7 mouse cellular contexts compared by ENCODE assay signal in the genomic region with DNA sequence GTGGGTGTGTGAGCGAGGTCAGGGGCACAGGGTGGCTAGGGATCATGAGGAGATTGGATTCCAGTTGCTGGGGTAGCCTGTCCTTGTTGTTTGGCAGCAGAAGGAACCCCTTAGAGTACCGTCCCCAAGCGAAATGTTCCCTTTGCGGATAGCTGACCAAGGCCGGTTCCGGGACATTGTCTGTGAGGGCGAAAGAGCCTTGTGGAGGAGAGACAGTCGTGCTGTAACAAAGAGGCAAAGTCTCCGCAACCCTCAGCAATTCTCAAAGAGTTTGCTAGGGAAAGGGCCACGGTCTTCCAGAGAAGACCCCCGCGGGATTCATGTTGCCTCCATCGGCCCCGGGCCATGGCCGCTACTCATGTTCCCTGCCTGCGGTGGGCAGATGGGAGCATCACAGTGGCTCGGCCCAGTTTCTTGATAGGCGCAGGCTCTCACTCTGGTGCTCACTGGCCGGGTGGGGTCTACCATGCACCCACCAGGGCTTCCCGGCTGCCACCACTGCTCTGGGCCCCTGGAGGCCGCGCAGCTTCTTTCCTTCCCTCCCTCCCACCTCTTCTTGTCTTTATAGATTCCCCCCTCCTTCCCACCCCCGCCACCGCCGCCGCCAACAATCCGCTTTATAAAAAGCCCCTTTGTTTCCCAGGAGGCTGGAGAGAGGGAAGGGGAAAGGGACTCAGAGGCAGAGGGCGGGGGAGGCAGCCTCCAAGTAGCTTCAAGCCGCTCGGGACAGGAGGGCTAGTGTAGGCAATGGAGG. TPM values are rescaled to one million over a fixed set of nuclear protein-coding genes. Genes with fewer than 3 reads are reported as not detected.
DNase-seq lines count a peak whose midpoint lies in the region; ATAC-seq lines count a peak whose summit lies in the region.

No protein-coding gene starts in this region.

- DNase-seq in Muller cell, postnatal 12 days (ENCODE audit: inconsistent ontology term), result peak; percentile 75
- peak; percentile 24 for DNase-seq in adrenal gland, postnatal 14 days
- peak; percentile 56 for DNase-seq in forebrain, embryonic 10.5 days (ENCODE audit: extremely low spot score, low spot score)
- peak; percentile 31 for DNase-seq in heart, postnatal 4 days
- DNase-seq in left cerebral cortex, postnatal 10 days (ENCODE audit: extremely low spot score in 1 of 2, low spot score in 2 of 2), result peak; percentile 4 to 37
- peak; percentile 16 for DNase-seq in testis, postnatal 14 days (ENCODE audit: low spot score)

- intact Hi-C loops in left cerebral cortex, postnatal 10 days (cut with DNase I), result loop anchor here (2.0 to 5.0 kb wide), 2 partner anchors 259 to 336 kb away; no protein-coding TSS in a partner anchor

- H3K4me2 ChIP-seq in midbrain, embryonic 12.5 days (replicated peaks), result peak overlapping the region; percentile 61

- no peaks in the 10 kb centered on the region for H3K9me3 ChIP-seq in forebrain, embryonic 10.5 days
- H3K9me3 ChIP-seq in midbrain, embryonic 12.5 days, result no peaks in the 10 kb centered on the region

- H3K4me3 ChIP-seq in forebrain, embryonic 10.5 days, result peak overlapping the region; percentile 60
- H3K4me3 ChIP-seq in midbrain, embryonic 12.5 days, result peak overlapping the region; percentile 54

- peaks cover 74% of the 10 kb centered on the region for H3K27me3 ChIP-seq in forebrain, embryonic 10.5 days (ENCODE audit: poor library complexity, severe bottlenecking)
- no peaks in the 10 kb centered on the region; the same call in 1 of the 2 replicates for H3K27me3 ChIP-seq in midbrain, embryonic 12.5 days

- peak overlapping the region; percentile 60 for H3K9ac ChIP-seq in midbrain, embryonic 12.5 days (replicated peaks)

- no peaks in the 10 kb centered on the region for H3K36me3 ChIP-seq in forebrain, embryonic 10.5 days (replicated peaks)
- no peaks in the 10 kb centered on the region for H3K36me3 ChIP-seq in midbrain, embryonic 12.5 days

- peak; percentile 86 for ATAC-seq in midbrain, embryonic 12.5 days (ENCODE audit: low FRiP score, low read depth)

- H3K4me1 ChIP-seq in forebrain, embryonic 10.5 days, result peaks cover 32% of the 10 kb centered on the region
- peaks cover 9% of the 10 kb centered on the region; the same call in 1 of the 2 replicates for H3K4me1 ChIP-seq in midbrain, embryonic 12.5 days

- WGBS in forebrain, embryonic 10.5 days, result 18% methylated on average over 30 of the region's 30 CpGs
- 16% methylated on average over 28 of the region's 30 CpGs for WGBS in midbrain, embryonic 12.5 days

- H3K27ac ChIP-seq in forebrain, embryonic 10.5 days, result peak overlapping the region; percentile 89
- H3K27ac ChIP-seq in midbrain, embryonic 12.5 days (replicated peaks), result peak overlapping the region; percentile 86

RNA-seq across cellular contexts. Expression of a gene that starts 1.5 kb away (rescaled TPM):
- total RNA-seq in adrenal gland, postnatal 14 days (2021), result 12.2 and 13.1 TPM in 2 replicates
- polyA plus RNA-seq in forebrain, embryonic 10.5 days (2016; fragmentation: Nextera tagmentation; extraction: Ambion mirVana), result 4.4 and 5.1 TPM in 2 replicates
- total RNA-seq in heart, postnatal 4 days (2021), result 10 to 100 TPM; 11.6 to 11.8 TPM
- total RNA-seq in left cerebral cortex, postnatal 10 days (2021), result 10 to 100 TPM; 19.8 to 20.1 TPM
- polyA plus RNA-seq in midbrain, embryonic 12.5 days (2016; fragmentation: Nextera tagmentation; extraction: Ambion mirVana), result 5.1 and 5.9 TPM in 2 replicates

Comparison
In these comparisons a context has a peak if more than half of its experiments do, and no peak if none do; other contexts are left out.
1. Peak in every context shown above with its lines: DNase-seq, ATAC-seq, H3K4me3 ChIP-seq and H3K27ac ChIP-seq.
2. DNase-seq: peak in every context shown above with its lines; median percentile 75 in Muller cell, postnatal 12 days; 56 in forebrain, embryonic 10.5 days; 31 in heart, postnatal 4 days; 24 in adrenal gland, postnatal 14 days; 20 in left cerebral cortex, postnatal 10 days; 16 in testis, postnatal 14 days.